Mouse (Mus musculus) hindbrain, embryonic 15.5 days (tissue): ENCODE data around the gene Cog7. TPM values are rescaled to one million over a fixed set of nuclear protein-coding genes. Genes with fewer than 3 reads are reported as not detected.

Experiments
- ATAC-seq: fragments of 200-750 bp; cut with Nextera tagmentation; 2 replicates; pipeline ENCODE4 v1.8.0; 2017; ENCODE audit warnings: low read depth, moderate number of reproducible peaks, moderate TSS enrichment; ENCODE audit not compliant: low FRiP score
- H3K27ac ChIP-seq: fragments of 300-500 bp; sonication (generic); replicated peaks from 2 replicates; pipeline ENCODE4 v1.5.1; 2015; ENCODE audit warnings: mild to moderate bottlenecking, inconsistent platforms
- H3K27me3 ChIP-seq: fragments of 300-500 bp; sonication (generic); 2 replicates; pipeline ENCODE4 v1.6.1; 2015; ENCODE audit warnings: control low read depth, inconsistent platforms
- H3K36me3 ChIP-seq: fragments of 300-500 bp; sonication (generic); 2 replicates; pipeline ENCODE4 v1.6.1; 2015; ENCODE audit warnings: control low read depth, inconsistent platforms
- H3K4me1 ChIP-seq: fragments of 300-500 bp; sonication (generic); replicated peaks from 2 replicates; pipeline ENCODE4 v1.6.1; 2015; ENCODE audit warnings: control low read depth, inconsistent platforms
- H3K4me2 ChIP-seq: fragments of 300-500 bp; sonication (generic); 2 replicates; pipeline ENCODE4 v1.6.1; 2015; ENCODE audit warnings: moderate library complexity, mild to moderate bottlenecking, inconsistent platforms
- H3K4me3 ChIP-seq: fragments of 300-500 bp; sonication (generic); 2 replicates; pipeline ENCODE4 v1.5.1; 2015; ENCODE audit warnings: mild to moderate bottlenecking, inconsistent platforms
- H3K9ac ChIP-seq: fragments of 300-500 bp; sonication (generic); 2 replicates; pipeline ENCODE4 v1.6.1; 2015; ENCODE audit warnings: inconsistent platforms
- H3K9me3 ChIP-seq: fragments of 300-500 bp; sonication (generic); 2 replicates; pipeline ENCODE4 v1.6.1; 2016; ENCODE audit warnings: control low read depth, inconsistent platforms
- WGBS: fragments of 180-500 bp; shearing (Covaris S2); methylation state at CpG from one replicate; pipeline ENCODE4 v1.1.7; 2015; 5-methylcytosine and 5-hydroxymethylcytosine counted together
- polyA plus RNA-seq: library from polyadenylated mRNA; unstranded; fragments of >200 nt; fragmentation: Nextera tagmentation; extraction: Ambion mirVana; gene quantifications from 2 replicates; pipeline ENCODE4 v1.2.1, GENCODE M21; 2015

The Cog7 gene
- polyA plus RNA-seq, 1 experiment from 2014 or later, result 29.8 TPM

GRCm38 (mm10) chr7:121874784-121875183 is 106.7 kb downstream of the Cog7 start:
- H3K36me3 ChIP-seq, result no peaks in the 10 kb centered on the region
- H3K27ac ChIP-seq, result no peak overlapping the region
- no peaks in the 10 kb centered on the region for H3K27me3 ChIP-seq
- no peak for ATAC-seq
- no peak overlapping the region for H3K4me2 ChIP-seq
- H3K9ac ChIP-seq, result no peak overlapping the region
- no peak overlapping the region for H3K4me3 ChIP-seq
- no peaks in the 10 kb centered on the region for H3K9me3 ChIP-seq
- H3K4me1 ChIP-seq, result no peaks in the 10 kb centered on the region
- WGBS, result 89% methylated on average over 7 of the region's 7 CpGs

- Histone ChIP-seq H3K4me3 (no peak overlapping the region), H3K9ac (no peak overlapping the region), H3K4me2 (no peak overlapping the region), H3K36me3 (no peaks in the 10 kb centered on the region), H3K9me3 (no peaks in the 10 kb centered on the region), H3K27ac (no peak overlapping the region), H3K4me1 (no peaks in the 10 kb centered on the region), H3K27me3 (no peaks in the 10 kb centered on the region)
- no peak for ATAC-seq
- 54% methylated on average over 3 of the region's 3 CpGs for WGBS
Measured at GRCm38 (mm10) chr7:121873998-121874397, 107.5 kb downstream of the Cog7 start.

DNA sequence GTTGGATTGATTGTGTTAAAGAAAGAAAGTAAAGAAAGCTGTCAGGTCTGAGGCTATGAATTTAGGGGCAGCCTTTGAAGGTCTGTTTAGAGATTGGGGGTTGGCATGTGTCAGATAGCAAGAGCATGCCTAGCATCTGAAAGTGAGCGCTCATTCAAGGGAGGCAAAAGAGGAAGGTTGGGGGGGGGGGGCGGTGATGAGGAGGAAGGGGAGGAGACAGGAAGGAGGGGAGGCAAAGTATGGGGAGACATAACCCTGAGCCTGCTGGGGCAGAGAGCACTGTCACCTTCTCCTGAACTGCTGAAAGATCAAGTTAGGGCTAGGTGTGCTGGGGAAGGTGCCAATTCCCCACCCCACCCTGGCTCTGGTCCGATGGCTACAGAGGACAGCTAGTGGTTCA is 109.9 kb downstream of the Cog7 start:
- Histone ChIP-seq H3K27me3 (peaks cover 1% of the 10 kb centered on the region; the same call in 1 of the 2 replicates), H3K36me3 (no peaks in the 10 kb centered on the region), H3K4me1 (no peaks in the 10 kb centered on the region), H3K9me3 (no peaks in the 10 kb centered on the region), H3K9ac (no peak overlapping the region), H3K4me3 (no peak overlapping the region), H3K27ac (no peak overlapping the region), H3K4me2 (no peak overlapping the region)
- no peak for ATAC-seq
- WGBS, result 80% methylated on average over 3 of the region's 3 CpGs

DNA sequence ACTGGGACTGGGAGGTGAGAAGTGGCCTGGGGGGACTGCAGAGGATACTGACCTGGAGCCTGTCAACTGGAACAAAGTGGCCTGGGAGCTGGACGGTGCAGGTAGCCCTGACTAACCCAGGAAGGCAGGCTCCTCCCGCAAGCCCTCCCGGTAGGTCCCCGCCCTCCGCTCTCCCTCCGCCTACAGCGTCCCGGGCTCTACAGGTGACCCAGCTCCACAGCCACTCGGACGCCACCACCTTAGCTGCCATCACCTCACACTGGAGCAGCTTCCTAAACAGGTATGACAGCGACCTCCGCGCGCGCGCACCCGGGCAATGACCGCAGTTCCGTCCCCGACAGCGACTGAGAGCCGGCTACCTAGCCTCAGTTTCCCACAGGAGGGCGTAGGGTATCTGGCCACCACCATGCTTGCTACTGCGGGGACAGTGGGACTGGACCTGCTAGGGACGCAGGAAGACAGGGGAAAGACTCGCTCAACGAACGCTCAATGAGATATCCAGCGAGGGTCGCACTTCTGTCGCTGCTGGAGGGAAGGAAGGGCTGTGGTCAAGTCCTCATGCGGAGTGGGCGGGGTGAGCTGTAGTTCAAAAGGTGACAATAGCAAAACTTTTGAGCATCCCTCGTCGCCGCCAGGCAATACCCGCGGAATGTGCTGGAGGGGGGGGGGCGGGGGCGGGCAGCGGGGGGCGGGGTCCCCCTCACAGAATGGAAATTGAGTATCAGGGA is 116.5 kb downstream of the Cog7 start, which contains the start of gene Scnn1b:
Gene Scnn1b, plus strand, starts transcription at position 181 of the 728 bp plus-strand sequence.
- Histone ChIP-seq H3K27ac (no peak within 1 kb of the TSS), H3K4me3 (peak within 1 kb of the TSS; percentile 39), H3K4me1 (peaks cover 10% of the 10 kb centered on the region), H3K27me3 (peaks cover 28% of the 10 kb centered on the region), H3K36me3 (no peaks in the 10 kb centered on the region), H3K4me2 (peak within 1 kb of the TSS; percentile 90), H3K9ac (peak within 1 kb of the TSS; percentile 22; the same call in 1 of the 2 replicates), H3K9me3 (no peaks in the 10 kb centered on the region)
- no peak for ATAC-seq
- 5% methylated on average over 36 of the region's 42 CpGs for WGBS

DNA sequence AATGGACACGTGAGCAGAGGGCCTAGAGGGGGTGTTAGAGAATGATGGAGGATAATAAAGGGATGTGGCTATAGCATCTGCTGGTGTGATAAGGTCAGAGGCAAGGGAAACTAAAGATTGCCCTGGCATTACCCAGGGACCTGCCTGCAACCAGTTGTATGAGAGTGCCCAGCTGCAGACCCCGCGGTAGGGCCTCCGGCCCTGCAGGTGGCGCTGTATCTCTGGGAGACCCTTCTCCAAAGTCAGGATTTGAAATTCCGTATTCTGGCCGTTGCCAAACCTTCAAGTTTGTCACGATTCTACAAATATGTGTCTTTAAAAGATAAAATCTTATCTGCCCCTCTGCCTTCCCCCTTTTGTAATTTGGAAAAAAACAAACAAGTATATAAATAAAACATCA is 122.6 kb downstream of the Cog7 start:
- no peak overlapping the region for H3K4me3 ChIP-seq
- H3K4me2 ChIP-seq, result no peak overlapping the region
- H3K27ac ChIP-seq, result no peak overlapping the region
- no peak overlapping the region for H3K9ac ChIP-seq
- H3K27me3 ChIP-seq, result peaks cover 2% of the 10 kb centered on the region; the same call in 1 of the 2 replicates
- no peaks in the 10 kb centered on the region for H3K36me3 ChIP-seq
- 88% methylated on average over 8 of the region's 8 CpGs for WGBS
- no peaks in the 10 kb centered on the region for H3K9me3 ChIP-seq
- no peaks in the 10 kb centered on the region for H3K4me1 ChIP-seq
- no peak for ATAC-seq

DNA sequence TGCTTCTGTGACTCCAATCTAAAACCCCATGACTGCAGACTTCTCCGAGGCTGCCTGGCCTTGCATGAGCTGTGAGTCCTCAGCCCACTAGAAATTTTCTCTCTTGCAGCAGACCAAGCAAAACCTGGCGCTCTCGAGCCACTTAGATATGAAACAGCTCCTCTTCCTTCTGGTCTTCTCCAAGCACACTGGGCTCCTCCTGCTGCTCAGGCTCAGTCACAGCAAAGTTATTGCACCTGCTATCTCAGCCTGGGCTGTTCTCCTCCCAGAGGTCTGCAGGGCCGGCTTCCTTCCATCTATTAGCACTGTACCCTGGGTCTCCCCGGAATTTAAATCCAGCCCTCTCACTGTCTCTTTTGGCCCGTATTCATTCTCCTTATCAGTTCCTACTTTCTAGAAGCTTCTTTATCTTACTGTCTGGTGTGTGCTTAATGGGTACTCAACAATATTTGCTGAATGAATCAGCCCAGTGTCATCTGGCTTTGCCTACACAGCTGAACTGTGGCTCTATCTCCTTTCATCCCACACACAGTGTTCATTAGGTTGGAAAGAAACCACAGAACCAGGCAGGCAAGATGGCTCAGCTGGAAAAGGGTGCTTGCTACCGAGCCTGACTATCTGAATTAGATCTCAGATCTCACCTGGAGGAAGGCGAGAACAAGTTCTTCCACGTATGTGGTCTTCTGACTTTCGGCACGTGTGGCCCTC is 124.2 kb downstream of the Cog7 start:
- Histone ChIP-seq H3K9ac (no peak overlapping the region), H3K27me3 (no peaks in the 10 kb centered on the region), H3K36me3 (no peaks in the 10 kb centered on the region), H3K9me3 (no peaks in the 10 kb centered on the region), H3K4me1 (no peaks in the 10 kb centered on the region), H3K4me2 (no peak overlapping the region), H3K27ac (no peak overlapping the region), H3K4me3 (no peak overlapping the region)
- 89% methylated on average over 11 of the region's 11 CpGs for WGBS
- ATAC-seq, result no peak

GRCm38 (mm10) chr7:121848537-121849168 is 132.9 kb downstream of the Cog7 start:
- Histone ChIP-seq H3K36me3 (no peaks in the 10 kb centered on the region), H3K4me2 (no peak overlapping the region), H3K4me3 (no peak overlapping the region), H3K4me1 (no peaks in the 10 kb centered on the region), H3K9me3 (no peaks in the 10 kb centered on the region), H3K27me3 (no peaks in the 10 kb centered on the region), H3K9ac (no peak overlapping the region), H3K27ac (no peak overlapping the region)
- 85% methylated on average over 9 of the region's 9 CpGs for WGBS
- no peak for ATAC-seq

DNA sequence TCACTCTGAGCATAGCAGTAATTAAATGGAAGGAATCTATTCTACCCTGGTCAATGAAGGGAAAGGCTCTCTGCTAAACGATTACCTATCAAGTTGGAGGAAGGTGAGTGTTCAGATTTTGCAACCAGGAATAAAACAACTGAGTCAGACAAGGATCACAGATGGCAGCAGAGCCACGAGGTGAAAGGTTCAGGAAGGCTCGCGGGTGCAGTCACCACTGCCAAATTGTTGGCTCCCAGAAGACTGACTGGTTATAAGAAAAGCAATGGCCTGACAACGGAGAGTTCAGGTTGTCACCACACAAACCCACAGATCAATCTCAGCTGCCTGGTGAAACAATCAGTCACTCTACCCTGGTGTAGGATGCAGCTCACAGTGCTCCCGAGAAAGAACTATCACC is 135.5 kb downstream of the Cog7 start:
- H3K4me3 ChIP-seq, result no peak overlapping the region
- H3K27ac ChIP-seq, result no peak overlapping the region
- no peaks in the 10 kb centered on the region for H3K27me3 ChIP-seq
- H3K36me3 ChIP-seq, result no peaks in the 10 kb centered on the region
- 76% methylated on average over 6 of the region's 6 CpGs for WGBS
- ATAC-seq, result no peak
- no peaks in the 10 kb centered on the region for H3K9me3 ChIP-seq
- H3K9ac ChIP-seq, result no peak overlapping the region
- H3K4me1 ChIP-seq, result no peaks in the 10 kb centered on the region
- no peak overlapping the region for H3K4me2 ChIP-seq

- H3K4me1 ChIP-seq, result no peaks in the 10 kb centered on the region
- no peak for ATAC-seq
- WGBS, result 75% methylated on average over 6 of the region's 6 CpGs
- no peaks in the 10 kb centered on the region for H3K27me3 ChIP-seq
- no peaks in the 10 kb centered on the region for H3K9me3 ChIP-seq
- H3K4me3 ChIP-seq, result no peak overlapping the region
- no peak overlapping the region for H3K9ac ChIP-seq
- no peak overlapping the region for H3K4me2 ChIP-seq
- H3K27ac ChIP-seq, result no peak overlapping the region
- no peaks in the 10 kb centered on the region for H3K36me3 ChIP-seq
Measured at GRCm38 (mm10) chr7:121842234-121842633, 139.3 kb downstream of the Cog7 start.

GRCm38 (mm10) chr7:121840810-121841209 is 140.7 kb downstream of the Cog7 start:
- WGBS, result 71% methylated on average over 7 of the region's 7 CpGs

DNA sequence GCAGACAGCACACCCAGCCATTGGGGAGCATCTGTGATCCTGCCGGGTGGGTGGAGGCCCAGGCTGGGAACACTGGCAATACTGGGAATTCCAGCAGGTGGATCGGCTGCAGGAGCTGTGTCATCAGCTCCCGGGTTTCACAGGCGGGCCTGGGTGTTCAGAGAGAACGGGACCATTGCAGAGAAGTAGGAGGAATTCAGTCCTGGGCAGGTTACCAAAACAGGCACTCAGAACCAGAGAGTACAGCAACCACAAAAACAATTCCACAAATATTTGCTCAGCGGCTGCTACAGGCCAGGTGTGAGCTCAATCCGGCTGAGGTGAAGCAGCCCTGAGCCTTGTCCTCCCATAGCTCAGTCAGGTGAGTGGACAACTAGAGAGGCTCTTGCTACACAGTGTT is 144.7 kb downstream of the Cog7 start:
- no peak for ATAC-seq
- no peaks in the 10 kb centered on the region for H3K9me3 ChIP-seq
- H3K27ac ChIP-seq, result no peak overlapping the region
- no peaks in the 10 kb centered on the region for H3K36me3 ChIP-seq
- no peak overlapping the region for H3K4me3 ChIP-seq
- no peak overlapping the region for H3K4me2 ChIP-seq
- no peaks in the 10 kb centered on the region for H3K27me3 ChIP-seq
- 92% methylated on average over 7 of the region's 7 CpGs for WGBS
- H3K4me1 ChIP-seq, result no peaks in the 10 kb centered on the region
- H3K9ac ChIP-seq, result no peak overlapping the region

More at GRCm38 (mm10) chr7:121840810-121841209, 140.7 kb downstream of the Cog7 start:
- Histone ChIP-seq H3K27ac (no peak overlapping the region), H3K9ac (no peak overlapping the region), H3K4me2 (no peak overlapping the region), H3K4me3 (no peak overlapping the region), H3K9me3 (no peaks in the 10 kb centered on the region), H3K27me3 (no peaks in the 10 kb centered on the region), H3K4me1 (no peaks in the 10 kb centered on the region), H3K36me3 (no peaks in the 10 kb centered on the region)
- ATAC-seq, result no peak

GRCm38 (mm10) chr7:121835392-121835791 is 146.1 kb downstream of the Cog7 start:
- 83% methylated on average over 7 of the region's 7 CpGs for WGBS
- no peak overlapping the region for H3K4me3 ChIP-seq
- H3K4me2 ChIP-seq, result no peak overlapping the region
- H3K27ac ChIP-seq, result no peak overlapping the region
- H3K36me3 ChIP-seq, result no peaks in the 10 kb centered on the region
- no peaks in the 10 kb centered on the region for H3K9me3 ChIP-seq
- H3K4me1 ChIP-seq, result no peaks in the 10 kb centered on the region
- H3K9ac ChIP-seq, result no peak overlapping the region
- H3K27me3 ChIP-seq, result no peaks in the 10 kb centered on the region
- ATAC-seq, result no peak
